Mouse (Mus musculus) cerebral cortex, adult 2 months (tissue): ENCODE results near the gene Aox1.

Experiments used
- WGBS: fragments of 180-500 bp; shearing (Covaris S2); methylation state at CpG from one replicate; pipeline ENCODE4 v1.1.7; 2018; 5-methylcytosine and 5-hydroxymethylcytosine counted together

Gene Aox1

DNA sequence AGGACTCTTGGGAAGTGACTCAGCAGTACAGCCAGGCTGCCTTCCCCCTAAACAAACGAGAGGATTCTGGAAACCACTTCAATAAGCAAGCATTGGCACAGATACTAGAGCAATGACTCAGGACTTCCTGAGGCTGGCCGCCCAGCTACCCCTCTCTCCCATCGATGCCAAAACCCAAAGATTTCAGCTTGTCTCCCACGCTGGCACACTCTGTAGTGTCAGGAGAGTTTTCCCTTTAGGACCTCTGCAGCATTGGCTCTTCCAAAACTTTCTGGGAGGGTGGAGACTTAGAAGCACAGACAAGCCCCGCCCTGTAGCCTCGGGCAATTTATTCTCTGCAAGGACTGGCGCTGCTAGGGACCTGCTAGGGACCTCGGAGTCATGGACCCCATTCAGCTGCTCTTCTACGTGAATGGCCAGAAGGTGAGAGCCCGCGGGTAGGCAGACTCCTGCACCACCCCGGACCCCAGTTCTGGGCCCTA lies at the start of gene Aox1:
Gene Aox1, plus strand, starts transcription at position 296 of the 482 bp plus-strand sequence.
- 23% methylated on average over 12 of the region's 12 CpGs for WGBS

DNA sequence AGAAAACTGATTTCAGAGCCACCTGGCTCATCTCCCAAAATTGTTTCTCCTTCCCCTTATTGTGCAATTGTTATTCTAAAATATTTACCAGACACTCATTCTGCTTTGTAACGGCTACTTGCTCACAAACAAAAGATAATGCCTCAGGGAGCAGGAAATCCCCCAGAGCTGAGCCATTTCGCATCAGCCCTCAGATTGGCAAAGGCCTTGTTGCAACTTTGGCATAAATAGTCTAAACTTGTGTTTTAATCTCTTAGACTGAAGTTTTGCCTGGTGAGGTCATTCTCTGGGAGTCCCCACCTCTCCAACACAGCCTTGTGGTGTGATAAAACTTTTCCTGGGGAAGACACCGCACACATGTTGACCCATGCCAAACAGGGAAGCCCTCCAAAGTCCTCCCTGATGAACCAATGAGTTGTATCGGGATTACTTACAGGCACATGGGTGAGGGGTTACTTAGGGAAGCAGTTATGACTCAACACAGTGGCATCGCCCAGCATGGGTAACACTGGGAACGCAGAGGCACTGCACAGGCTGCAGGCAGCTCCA lies 40.6 kb upstream of the Aox1 start:
- 61% methylated on average over 6 of the region's 6 CpGs for WGBS

DNA sequence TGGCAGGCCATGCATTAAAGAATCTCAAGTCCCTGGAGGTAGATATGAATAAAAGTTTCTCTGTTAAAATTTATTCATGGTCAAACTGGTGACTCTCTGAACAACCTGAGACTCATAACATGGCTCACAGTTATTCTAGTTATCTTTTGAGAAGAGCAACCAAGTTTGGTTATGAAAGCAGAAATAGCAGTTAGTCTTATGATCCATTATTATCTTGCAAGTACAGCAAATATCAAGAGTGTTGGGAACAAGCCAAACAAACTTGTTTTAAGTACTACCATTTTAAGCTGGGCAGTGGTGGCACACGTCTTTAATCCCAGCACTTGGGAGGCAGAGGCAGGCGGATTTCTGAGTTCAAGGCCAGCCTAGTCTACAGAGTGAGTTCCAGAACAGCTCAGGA lies 38.5 kb upstream of the Aox1 start:
- 79% methylated on average over 2 of the region's 2 CpGs for WGBS

DNA sequence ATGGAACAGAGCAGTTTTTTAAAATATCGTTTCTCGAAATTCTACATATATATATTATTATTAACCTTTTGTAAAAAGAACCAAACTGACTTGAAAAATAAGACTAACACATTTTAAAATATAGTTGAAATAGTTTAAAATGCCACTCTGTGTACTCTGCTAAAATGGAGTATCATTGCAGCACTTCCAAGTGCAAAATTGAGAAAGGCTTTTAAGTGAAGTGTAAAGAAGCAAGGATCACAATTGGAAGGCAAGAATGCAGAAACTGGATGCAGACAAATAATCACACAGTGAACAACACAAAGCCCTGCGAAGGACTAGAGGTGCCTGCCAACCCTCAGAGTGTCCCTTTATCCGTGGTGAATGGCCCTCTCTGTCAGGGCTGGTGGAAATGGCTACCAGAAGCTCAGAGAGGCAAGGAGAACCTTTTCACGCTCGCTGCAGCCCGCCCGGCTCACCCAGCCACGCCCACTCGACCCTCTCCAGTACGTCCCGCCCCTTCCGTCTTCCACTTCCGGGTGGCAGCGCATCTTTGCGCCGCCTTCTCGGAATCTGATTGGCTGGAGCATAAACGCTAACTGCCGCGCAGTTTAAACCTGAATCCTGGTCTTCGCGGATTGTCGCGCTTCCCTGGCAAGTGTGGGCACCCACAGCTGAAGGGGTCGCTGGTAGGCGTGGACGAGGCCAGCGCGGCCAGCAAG lies 34.1 kb upstream of the Aox1 start, which contains the start of gene Sgo2a:
Gene Sgo2a, plus strand, starts transcription at position 540 of the 701 bp plus-strand sequence.
- WGBS, result 6% methylated on average over 30 of the region's 30 CpGs

DNA sequence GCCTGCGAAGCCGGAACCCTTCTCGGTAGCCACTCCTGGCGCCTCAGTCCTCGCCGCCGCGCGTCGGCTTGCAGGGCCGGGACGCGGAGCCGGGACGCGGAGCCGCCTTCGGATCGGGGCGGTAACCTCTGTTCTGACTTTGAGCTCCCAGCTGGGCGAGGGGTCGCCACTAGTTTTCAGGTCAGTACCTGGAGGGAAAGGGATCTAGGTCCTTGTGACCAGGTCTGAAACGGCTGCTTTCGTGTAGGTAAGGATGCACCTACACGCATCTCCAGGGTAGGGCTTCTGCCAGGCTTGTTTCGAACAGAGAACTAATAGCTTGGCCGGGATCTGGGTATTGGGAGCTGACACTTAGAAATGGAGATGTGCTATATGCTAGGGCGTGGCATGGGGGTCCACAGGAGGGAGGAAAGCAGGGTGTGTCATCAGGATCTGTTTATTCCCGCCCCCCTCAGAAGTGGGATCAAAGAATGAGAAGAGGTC lies 33.6 kb upstream of the Aox1 start:
- under 1% methylated on average over 29 of the region's 29 CpGs for WGBS

DNA sequence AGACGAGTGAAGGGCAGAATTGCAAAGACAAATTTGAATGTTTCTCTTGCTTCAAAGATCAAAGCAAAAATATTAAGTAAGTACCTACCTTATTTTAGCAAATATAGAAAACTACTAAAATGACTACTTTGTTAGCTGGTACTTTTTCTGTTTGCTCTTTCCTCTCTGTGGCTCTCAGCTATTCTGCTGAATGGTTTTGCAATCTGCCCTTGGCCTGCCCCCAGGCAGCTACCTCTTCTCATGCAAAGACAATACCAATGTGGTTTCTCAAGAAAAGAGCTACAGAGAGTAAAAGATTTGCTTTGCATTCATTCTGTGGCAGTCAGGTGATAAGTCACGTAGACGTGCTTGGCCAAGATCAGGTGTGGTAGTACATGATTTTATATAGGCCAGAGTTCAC lies 31.6 kb upstream of the Aox1 start:
- 82% methylated on average over 3 of the region's 3 CpGs for WGBS

DNA sequence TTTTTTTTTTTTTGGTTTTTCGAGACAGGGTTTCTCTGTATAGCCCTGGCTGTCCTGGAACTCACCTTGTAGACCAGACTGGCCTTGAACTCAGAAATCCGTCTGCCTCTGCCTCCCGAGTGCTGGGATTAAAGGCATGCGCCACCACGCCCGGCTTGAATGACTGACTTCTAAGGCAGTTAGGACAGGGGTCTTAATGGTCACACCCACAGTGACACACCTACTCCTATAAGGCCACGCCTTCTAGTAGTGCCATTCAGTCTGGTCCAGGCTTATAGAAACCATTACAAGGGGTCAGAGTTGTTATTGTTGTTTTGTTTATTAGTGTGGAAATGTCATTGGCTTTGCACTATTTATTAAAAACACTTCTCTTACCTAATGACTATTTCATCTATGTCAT lies 23.3 kb upstream of the Aox1 start:
- WGBS, result 94% methylated on average over 7 of the region's 7 CpGs

DNA sequence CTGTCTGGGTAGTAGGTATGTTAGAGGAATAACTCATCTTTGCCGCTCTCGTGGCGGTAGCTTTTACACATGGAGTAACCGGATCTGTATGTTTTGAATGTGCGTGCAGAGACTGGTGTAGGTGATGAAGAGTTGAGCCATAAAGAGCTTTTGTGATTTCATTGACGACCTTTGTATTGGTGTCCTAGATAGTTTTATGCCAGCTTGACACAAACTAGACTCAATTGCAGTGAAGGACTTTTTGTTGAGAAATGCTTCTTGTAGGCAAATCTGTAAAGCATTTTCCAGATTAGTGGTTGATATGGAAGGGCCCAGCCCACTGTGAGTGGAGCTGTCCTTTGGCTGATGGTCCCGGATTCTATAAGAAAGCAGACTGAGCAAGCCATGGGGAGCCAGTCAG lies 10.9 kb upstream of the Aox1 start, which contains the start of gene Kctd18:
Gene Kctd18, minus strand, starts transcription at position 101 of the 400 bp plus-strand sequence.
- WGBS, result 95% methylated on average over 7 of the region's 7 CpGs

DNA sequence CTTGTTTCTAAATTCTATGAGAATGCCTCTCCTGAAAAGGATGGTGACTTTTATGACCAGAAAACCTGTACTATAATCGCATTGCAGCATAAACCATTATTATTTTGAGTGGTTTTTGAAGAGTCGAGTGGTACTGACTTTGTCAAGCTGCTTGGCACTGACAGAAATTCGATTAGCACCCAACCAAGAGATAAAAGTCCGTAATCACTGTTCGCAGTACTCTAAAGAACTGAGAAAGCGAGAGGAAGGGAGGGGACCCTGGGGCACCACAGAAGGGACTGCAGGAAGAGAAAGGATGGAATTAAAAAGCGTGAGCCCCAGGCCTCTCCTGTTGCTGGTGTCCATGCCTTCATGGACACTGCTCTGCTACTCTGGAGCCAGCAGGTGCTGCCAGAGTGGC lies 2.0 kb upstream of the Aox1 start:
- 91% methylated on average over 7 of the region's 7 CpGs for WGBS

DNA sequence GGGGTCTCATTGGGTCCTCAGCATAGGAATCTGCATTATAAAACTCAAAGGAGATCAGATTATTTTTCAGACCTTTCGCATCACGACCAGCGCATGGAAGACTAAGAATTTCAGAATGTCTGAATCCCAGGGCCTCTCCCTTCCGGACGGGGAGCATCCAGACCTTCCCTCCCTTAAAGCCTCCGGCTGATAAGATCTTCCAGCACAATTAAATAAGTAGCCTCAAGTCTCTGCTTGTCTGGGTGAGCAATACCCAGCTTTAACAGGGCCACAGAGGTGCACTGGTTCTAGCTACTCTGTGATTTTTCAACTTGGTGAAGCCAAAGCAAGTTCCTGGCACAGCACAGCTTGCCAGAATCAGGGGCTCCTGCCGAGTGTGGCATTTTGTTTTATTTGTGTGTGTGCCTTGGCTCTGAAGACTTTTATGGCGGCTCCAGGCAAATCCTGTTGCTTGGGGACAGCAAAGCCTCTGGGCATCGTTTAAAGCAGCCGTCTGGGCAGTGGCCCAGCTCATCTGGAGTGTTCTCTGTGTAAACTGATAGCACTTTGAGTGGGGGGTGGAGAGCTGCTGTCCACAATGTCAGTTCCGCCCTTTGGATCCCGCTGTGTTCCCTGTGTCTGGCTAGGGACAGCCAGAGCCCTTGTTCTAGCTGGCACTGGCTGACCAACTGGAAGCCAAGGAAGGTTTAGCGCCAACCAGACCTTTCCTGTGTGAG lies 583 bp downstream of the Aox1 start:
- 43% methylated on average over 13 of the region's 13 CpGs for WGBS

DNA sequence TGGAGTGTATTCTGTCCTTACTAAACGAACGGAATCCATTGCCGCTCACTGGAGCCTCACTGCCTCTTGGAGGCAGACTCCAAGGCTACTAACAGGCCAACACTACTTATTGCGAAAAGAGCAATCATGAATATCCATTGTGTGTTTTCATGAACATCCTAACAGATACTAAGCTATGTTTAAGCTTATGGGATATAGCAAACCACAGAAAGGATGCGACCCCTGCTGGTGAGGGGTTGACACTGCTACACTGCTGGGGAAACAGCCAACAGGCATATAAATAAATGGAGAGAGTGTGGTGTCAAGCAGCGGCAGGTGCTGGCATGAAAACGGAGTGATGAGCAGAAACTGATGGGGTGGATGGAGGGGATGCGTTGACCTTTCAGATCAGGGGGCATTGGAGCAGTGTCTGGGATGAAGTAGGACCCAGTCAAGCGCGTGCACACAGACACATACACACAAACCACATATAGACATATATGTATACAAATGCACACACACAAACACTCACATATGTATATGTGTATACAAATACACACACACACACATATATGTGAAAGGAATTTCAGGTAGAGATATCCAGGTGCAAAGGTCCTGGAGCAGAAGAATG lies 1.5 kb downstream of the Aox1 start:
- 57% methylated on average over 10 of the region's 10 CpGs for WGBS

DNA sequence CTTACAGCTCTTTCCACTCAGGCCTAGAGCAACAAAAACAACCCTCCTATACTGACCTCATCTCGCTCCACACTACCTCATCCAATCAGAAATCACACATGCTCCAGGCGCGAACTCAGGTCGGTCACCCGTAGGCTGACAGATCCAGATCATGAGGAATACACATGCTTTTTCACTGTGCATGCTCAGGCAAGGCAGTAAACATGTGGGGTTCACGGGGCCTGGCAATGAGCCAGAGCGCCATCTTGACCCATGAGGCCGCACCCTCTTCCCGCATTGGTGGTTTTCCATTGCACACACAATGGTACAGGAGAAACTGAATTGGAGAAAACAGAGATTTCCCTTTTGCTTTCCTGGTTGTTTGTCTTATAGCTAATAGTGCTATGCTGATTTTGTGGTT lies 7.6 kb downstream of the Aox1 start:
- WGBS, result 98% methylated on average over 9 of the region's 9 CpGs

DNA sequence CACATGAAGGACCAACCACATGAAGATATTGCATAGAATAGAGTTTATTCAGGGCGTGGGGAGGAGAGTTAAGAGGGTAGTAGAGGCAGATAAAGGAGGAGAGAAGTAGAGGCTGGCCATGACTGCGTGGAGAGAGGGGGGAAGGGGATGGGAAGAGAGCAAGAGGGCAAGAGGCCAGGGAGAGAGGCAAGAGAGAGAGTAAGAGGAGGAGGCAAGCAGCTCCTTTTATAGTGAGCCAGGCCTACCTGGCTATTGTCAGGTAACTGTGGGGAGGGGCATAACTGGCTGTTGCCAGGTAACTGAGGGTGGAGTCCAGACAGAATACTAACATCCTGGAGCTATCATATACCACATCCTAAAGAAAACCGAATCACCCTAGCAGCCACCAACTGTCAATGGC lies 15.3 kb downstream of the Aox1 start:
- WGBS, result 76% methylated on average over 3 of the region's 3 CpGs

DNA sequence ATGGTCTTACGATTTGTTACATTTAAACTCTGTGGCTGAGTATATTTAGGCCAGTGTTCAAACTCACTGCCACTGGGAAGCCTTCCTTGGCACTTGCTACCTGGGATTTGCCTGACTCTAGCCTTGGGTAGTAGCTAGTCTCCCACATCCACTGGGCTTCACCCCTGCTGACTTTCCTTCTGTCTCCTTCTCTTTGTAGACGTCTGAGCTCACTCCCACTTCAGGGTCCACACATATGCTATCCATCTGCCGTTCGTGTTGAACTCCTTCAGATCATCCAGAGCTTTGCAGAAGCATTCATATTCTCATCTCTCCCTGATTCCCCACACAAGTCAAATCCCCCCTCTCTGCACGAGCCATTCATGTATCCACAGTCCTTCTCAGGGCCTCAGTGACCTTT lies 15.8 kb downstream of the Aox1 start:
- WGBS, result 54% methylated on average over 5 of the region's 5 CpGs

DNA sequence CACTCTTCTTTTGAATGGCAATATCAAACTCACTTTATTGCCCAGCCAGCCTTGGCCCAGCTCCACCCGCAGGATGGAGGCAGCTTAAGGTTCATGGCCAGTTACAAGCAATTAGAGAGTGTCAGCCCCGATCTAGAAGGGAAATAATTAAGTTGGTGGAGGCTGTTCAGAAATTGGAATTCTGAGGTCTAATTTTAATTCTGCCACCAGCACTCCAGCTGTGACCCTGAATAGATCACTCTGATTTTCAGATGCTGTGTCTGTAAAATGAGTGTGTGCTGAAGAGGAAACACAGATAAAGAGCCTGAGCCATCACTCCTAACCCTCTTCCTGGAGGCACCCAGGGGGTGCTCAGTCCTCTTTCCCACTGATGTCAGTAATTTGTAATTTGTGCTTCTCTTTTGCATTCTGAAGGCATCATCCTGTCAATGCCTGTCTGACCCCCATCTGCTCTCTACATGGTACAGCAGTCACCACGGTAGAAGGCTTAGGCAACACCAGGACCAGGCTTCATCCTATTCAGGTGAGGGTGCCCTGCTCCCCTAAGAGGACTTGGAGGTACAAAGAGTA lies 17.1 kb downstream of the Aox1 start:
- 73% methylated on average over 3 of the region's 3 CpGs for WGBS

DNA sequence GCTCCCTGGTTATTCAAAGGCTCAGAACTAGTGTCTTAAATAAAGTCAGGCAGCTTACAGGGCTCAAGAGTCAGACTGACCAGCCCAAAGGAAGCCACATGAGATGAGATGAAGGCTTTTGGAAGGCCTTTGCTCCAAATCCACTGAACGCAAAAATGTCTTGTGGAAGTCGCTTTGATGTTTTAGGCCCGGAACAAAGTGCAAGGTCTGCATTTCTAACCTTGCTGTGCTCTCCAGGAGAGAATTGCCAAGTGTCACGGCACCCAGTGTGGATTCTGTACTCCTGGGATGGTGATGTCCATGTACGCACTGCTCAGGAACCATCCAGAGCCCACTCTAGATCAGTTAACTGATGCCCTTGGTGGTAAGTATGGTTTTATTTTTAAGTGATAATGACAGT lies 19.4 kb downstream of the Aox1 start:
- 88% methylated on average over 5 of the region's 5 CpGs for WGBS

DNA sequence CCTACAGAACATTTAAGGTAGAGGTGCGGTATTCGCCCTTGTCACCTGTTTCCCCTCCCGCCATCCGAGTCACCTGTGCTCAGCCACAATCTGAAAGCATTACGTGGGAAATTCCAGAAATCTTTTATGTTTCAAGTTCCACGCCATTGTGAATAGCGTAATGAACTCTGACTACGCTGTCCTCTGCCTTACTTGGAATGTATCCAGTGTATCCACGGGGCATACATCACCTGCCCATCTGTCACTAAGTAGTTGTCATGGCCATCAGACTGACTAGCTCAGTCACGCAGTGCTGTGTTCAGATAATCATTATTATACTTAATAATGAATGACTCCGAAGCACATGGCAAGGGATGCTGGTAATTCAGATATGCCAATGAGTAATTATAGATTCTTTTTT lies 25.9 kb downstream of the Aox1 start:
- 89% methylated on average over 11 of the region's 11 CpGs for WGBS

DNA sequence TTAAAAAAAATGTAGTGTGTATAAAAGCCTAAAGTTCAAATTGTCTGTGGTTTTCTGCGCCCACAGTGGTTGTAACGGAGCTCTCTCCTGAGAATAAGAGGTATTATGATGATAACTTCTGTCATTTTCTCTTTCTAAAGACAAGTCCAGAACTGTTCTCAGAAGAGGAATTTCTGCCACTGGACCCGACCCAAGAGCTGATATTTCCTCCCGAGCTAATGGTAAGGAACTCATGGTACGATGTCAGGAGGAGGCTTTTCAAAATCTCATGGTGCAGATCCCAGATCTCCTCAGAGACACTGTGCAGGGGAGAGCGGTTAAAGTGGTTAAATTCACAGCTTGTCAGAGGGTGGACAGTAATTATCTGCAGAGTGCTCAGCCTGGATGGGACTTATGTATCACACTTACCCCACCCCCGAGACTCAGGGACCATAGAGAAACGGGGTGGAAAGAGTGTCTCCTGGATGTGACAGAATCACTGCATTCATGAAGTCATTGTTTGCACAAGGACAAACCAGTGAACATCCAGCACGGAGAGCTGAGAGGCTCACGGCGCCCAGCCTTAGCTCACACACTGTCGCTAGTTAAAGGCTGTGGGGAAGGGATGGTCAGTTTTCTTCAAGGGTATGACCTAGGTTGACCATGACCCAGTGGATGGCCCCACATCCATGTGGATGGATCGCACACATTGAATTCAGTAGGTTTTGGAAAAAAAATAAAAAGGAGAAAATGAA lies 26.5 kb downstream of the Aox1 start:
- WGBS, result 84% methylated on average over 13 of the region's 13 CpGs

DNA sequence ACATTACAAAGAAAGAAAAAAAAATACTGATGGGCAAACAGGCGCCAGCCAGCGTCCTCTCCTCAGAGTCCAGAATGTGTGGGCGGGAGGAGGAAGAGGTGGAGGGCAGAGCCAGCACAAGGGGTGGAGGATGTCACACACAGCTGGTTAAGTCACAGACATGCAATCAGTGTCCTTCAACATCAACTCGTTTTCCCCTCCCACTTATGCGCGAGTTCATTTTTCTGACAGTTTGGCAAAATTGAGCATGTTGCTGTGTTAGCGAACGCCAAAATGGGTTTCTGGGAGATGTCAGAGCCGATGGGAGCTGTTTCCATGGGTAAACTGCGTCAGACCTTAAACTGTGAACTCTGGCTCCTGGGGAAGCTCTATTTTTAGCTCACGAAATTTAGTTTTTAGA lies 27.2 kb downstream of the Aox1 start:
- 57% methylated on average over 11 of the region's 11 CpGs for WGBS

DNA sequence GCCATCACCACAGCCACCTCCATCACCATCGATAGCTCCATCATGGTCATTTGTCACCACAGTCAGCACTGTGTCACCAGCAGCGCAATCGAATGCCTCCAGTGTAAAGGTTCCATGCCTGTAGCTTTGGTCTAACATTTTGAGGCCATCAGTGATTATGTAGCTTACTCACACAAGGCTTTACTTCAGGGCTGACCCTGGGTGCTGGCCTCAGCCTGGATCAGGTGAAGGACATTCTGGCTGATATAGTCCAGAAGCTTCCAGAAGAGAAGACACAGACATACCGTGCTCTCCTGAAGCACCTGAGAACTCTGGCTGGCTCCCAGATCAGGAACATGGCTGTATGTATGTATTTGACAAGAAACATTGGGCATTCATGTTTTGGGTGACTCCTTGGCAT lies 29.1 kb downstream of the Aox1 start:
- 97% methylated on average over 4 of the region's 4 CpGs for WGBS

DNA sequence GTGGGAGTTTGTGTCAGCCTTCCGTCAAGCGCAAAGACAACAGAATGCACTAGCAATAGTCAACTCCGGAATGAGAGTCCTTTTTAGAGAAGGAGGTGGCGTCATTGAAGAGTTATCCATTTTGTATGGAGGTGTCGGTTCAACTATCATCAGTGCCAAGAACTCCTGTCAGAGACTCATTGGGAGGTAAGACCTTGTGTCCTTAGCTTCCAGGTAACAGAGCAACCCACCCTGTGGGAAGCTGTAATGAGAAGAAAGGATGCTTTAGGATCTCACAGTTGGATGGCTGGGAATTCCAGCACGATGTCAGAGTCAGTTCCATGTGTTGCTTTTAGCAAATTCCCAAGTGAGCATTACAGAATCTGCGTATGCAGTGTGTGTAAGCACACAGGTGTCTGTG lies 32.4 kb downstream of the Aox1 start:
- WGBS, result 94% methylated on average over 7 of the region's 7 CpGs
